Mouse (Mus musculus) embryonic fibroblast, embryonic 13.5 days (primary cell): ENCODE measurements around the gene 5530400C23Rik.
"Not testable (repeated sequence)": the region's sequence is repeated elsewhere in the genome, so short reads cannot be mapped to it uniquely, and the experiment has no call there.

Experiments used
- CTCF ChIP-seq: IDR thresholded peaks from 2 replicates; pipeline ENCODE4 v1.5.1; 2011; ENCODE audit warnings: mild to moderate bottlenecking, control low read depth, low read length, moderate library complexity, borderline replicate concordance; ENCODE audit not compliant: insufficient read depth
- POLR2A ChIP-seq: IDR thresholded peaks from 2 replicates; pipeline ENCODE4 v1.6.1; 2011; ENCODE audit warnings: low read depth, mild to moderate bottlenecking, control low read depth, low read length, moderate library complexity

- TF ChIP-seq CTCF, POLR2A: not testable (repeated sequence)
Measured at GRCm38 (mm10) chr6:133313896-133314295, 21.9 kb downstream of the 5530400C23Rik start.
